Mouse (Mus musculus): ENCODE results near the gene Ttc27. TPM values are rescaled to one million over a fixed set of nuclear protein-coding genes. Genes with fewer than 3 reads are reported as not detected.
A peak's percentile ranks its signal among the peaks of the same experiment; 100 is the strongest.
"Not testable (repeated sequence)": the region's sequence is repeated elsewhere in the genome, so short reads cannot be mapped to it uniquely, and the experiment has no call there.

The Ttc27 gene
- total RNA-seq (2015; ENCODE audit: low replicate concordance) (1.7 and 7.6 TPM in 2 replicates), total RNA-seq (2017; ENCODE audit: low replicate concordance) (1.5 and 5.1 TPM in 2 replicates)

GRCm38 (mm10) chr17:74717618-74718151, at the start of gene Ttc27:
Gene Ttc27, plus strand, starts transcription at chr17:74717732.
- peak; percentile 97 for ATAC-seq (replicated peaks; ENCODE audit: low FRiP score, poor library complexity, severe bottlenecking)

GRCm38 (mm10) chr17:74668010-74668409, 49.5 kb upstream of the Ttc27 start:
- ATAC-seq (replicated peaks; ENCODE audit: low FRiP score, poor library complexity, severe bottlenecking), result no peak

GRCm38 (mm10) chr17:74670031-74670430, 47.5 kb upstream of the Ttc27 start:
- ATAC-seq (replicated peaks; ENCODE audit: low FRiP score, poor library complexity, severe bottlenecking), result no peak

GRCm38 (mm10) chr17:74672446-74672845, 45.1 kb upstream of the Ttc27 start:
- no peak for ATAC-seq (replicated peaks; ENCODE audit: low FRiP score, poor library complexity, severe bottlenecking)

GRCm38 (mm10) chr17:74673251-74673650, 44.3 kb upstream of the Ttc27 start:
- ATAC-seq (replicated peaks; ENCODE audit: low FRiP score, poor library complexity, severe bottlenecking), result peak; percentile 57; the same call in 1 of the 2 replicates

- ATAC-seq (replicated peaks; ENCODE audit: low FRiP score, poor library complexity, severe bottlenecking), result no peak
Measured at GRCm38 (mm10) chr17:74678061-74678460, 39.5 kb upstream of the Ttc27 start.

GRCm38 (mm10) chr17:74684927-74685326, 32.6 kb upstream of the Ttc27 start:
- no peak for ATAC-seq (replicated peaks; ENCODE audit: low FRiP score, poor library complexity, severe bottlenecking)

- ATAC-seq (replicated peaks; ENCODE audit: low FRiP score, poor library complexity, severe bottlenecking), result no peak
Measured at GRCm38 (mm10) chr17:74688555-74688954, 29.0 kb upstream of the Ttc27 start.

GRCm38 (mm10) chr17:74689406-74689805, 28.1 kb upstream of the Ttc27 start:
- ATAC-seq (replicated peaks; ENCODE audit: low FRiP score, poor library complexity, severe bottlenecking), result no peak

- not testable (repeated sequence) for ATAC-seq (replicated peaks; ENCODE audit: low FRiP score, poor library complexity, severe bottlenecking)
Measured at GRCm38 (mm10) chr17:74701661-74702060, 15.9 kb upstream of the Ttc27 start.

- no peak for ATAC-seq (replicated peaks; ENCODE audit: low FRiP score, poor library complexity, severe bottlenecking)
Measured at GRCm38 (mm10) chr17:74705480-74705879, 12.1 kb upstream of the Ttc27 start.

- ATAC-seq (replicated peaks; ENCODE audit: low FRiP score, poor library complexity, severe bottlenecking), result no peak
Measured at GRCm38 (mm10) chr17:74706593-74706992, 10.9 kb upstream of the Ttc27 start.

- ATAC-seq (replicated peaks; ENCODE audit: low FRiP score, poor library complexity, severe bottlenecking), result no peak
Measured at GRCm38 (mm10) chr17:74707637-74708152, 9.8 kb upstream of the Ttc27 start.

GRCm38 (mm10) chr17:74710731-74711130, 6.8 kb upstream of the Ttc27 start:
- no peak for ATAC-seq (replicated peaks; ENCODE audit: low FRiP score, poor library complexity, severe bottlenecking)

GRCm38 (mm10) chr17:74711627-74712026, 5.9 kb upstream of the Ttc27 start:
- ATAC-seq (replicated peaks; ENCODE audit: low FRiP score, poor library complexity, severe bottlenecking), result no peak

- ATAC-seq (replicated peaks; ENCODE audit: low FRiP score, poor library complexity, severe bottlenecking), result no peak
Measured at GRCm38 (mm10) chr17:74715128-74715527, 2.4 kb upstream of the Ttc27 start.

- ATAC-seq (replicated peaks; ENCODE audit: low FRiP score, poor library complexity, severe bottlenecking), result no peak
Measured at GRCm38 (mm10) chr17:74715724-74716123, 1.8 kb upstream of the Ttc27 start.

GRCm38 (mm10) chr17:74716643-74717042, 889 bp upstream of the Ttc27 start:
- ATAC-seq (replicated peaks; ENCODE audit: low FRiP score, poor library complexity, severe bottlenecking), result no peak

GRCm38 (mm10) chr17:74717091-74717617, 378 bp upstream of the Ttc27 start:
- ATAC-seq (replicated peaks; ENCODE audit: low FRiP score, poor library complexity, severe bottlenecking), result peak; percentile 17; the same call in 1 of the 2 replicates

- ATAC-seq (replicated peaks; ENCODE audit: low FRiP score, poor library complexity, severe bottlenecking), result no peak
Measured at GRCm38 (mm10) chr17:74732872-74733271, 15.3 kb downstream of the Ttc27 start.

- no peak for ATAC-seq (replicated peaks; ENCODE audit: low FRiP score, poor library complexity, severe bottlenecking)
Measured at GRCm38 (mm10) chr17:74735392-74735791, 17.9 kb downstream of the Ttc27 start.

- no peak for ATAC-seq (replicated peaks; ENCODE audit: low FRiP score, poor library complexity, severe bottlenecking)
Measured at GRCm38 (mm10) chr17:74749659-74750058, 32.1 kb downstream of the Ttc27 start.

All from erythroid progenitor cell, adult 5-6 weeks (primary cell).